Mouse (Mus musculus) limb, embryonic 11.5 days (tissue): ENCODE measurements around the gene Dab1. TPM values are rescaled to one million over a fixed set of nuclear protein-coding genes. Genes with fewer than 3 reads are reported as not detected.

ENCODE experiments used
- ATAC-seq: fragments of 200-750 bp; cut with Nextera tagmentation; 2 replicates; pipeline ENCODE4 v1.8.0; 2017; ENCODE audit warnings: low read depth; ENCODE audit not compliant: insufficient number of reproducible peaks, low FRiP score, low TSS enrichment
- DNase-seq: peaks from one replicate; pipeline ENCODE4 v3.0.0-alpha.2; 2015; ENCODE audit warnings: low spot score
- H3K27ac ChIP-seq: fragments of 300-500 bp; sonication (generic); replicated peaks from 2 replicates; pipeline ENCODE4 v1.5.1; 2014; ENCODE audit warnings: low read depth, mild to moderate bottlenecking, low read length
- H3K27me3 ChIP-seq: fragments of 300-500 bp; sonication (generic); 2 replicates; pipeline ENCODE4 v1.6.1; 2014; ENCODE audit warnings: mild to moderate bottlenecking, low read length, mixed read lengths; ENCODE audit not compliant: control insufficient read depth, insufficient read depth
- H3K36me3 ChIP-seq: fragments of 300-500 bp; sonication (generic); 2 replicates; pipeline ENCODE4 v1.6.1; 2014; ENCODE audit warnings: mild to moderate bottlenecking, low read length, moderate library complexity, mixed read lengths; ENCODE audit not compliant: control insufficient read depth, insufficient read depth
- H3K4me1 ChIP-seq: fragments of 300-500 bp; sonication (generic); 2 replicates; pipeline ENCODE4 v1.6.1; 2014; ENCODE audit warnings: low read length, mixed read lengths; ENCODE audit not compliant: control insufficient read depth, insufficient read depth
- H3K4me2 ChIP-seq: fragments of 300-500 bp; sonication (generic); 2 replicates; pipeline ENCODE4 v1.6.1; 2014; ENCODE audit warnings: low read depth, mild to moderate bottlenecking, moderate library complexity; ENCODE audit not compliant: severe bottlenecking
- H3K4me3 ChIP-seq: fragments of 300-500 bp; sonication (generic); 2 replicates; pipeline ENCODE4 v1.5.1; 2014; ENCODE audit warnings: low read depth, low read length
- H3K9ac ChIP-seq: fragments of 300-500 bp; sonication (generic); 2 replicates; pipeline ENCODE4 v1.6.1; 2014; ENCODE audit warnings: mild to moderate bottlenecking, low read length
- H3K9me3 ChIP-seq: fragments of 300-500 bp; sonication (generic); 2 replicates; pipeline ENCODE4 v1.6.1; 2016; ENCODE audit warnings: low read length; ENCODE audit not compliant: control insufficient read depth
- whole genome bisulfite sequencing: fragments of 180-500 bp; shearing (Covaris S2); extraction: QIAGEN DNeasy Blood & Tissue Kit; methylation state at CpG from one replicate; pipeline ENCODE4 v1.1.7; 2014; 5-methylcytosine and 5-hydroxymethylcytosine counted together
- polyA plus RNA-seq: library from polyadenylated mRNA; unstranded; fragments of >200 nt; fragmentation: Nextera tagmentation; extraction: Ambion mirVana; gene quantifications from 2 replicates; pipeline ENCODE4 v1.2.1, GENCODE M21; 2014

The Dab1 gene
- polyA plus RNA-seq, 1 experiment from 2014 or later, result 17.1 TPM

- Histone ChIP-seq H3K27me3 (no peaks in the 10 kb centered on the region), H3K4me1 (no peaks in the 10 kb centered on the region), H3K9ac (no peak overlapping the region), H3K4me2 (no peak overlapping the region), H3K27ac (no peak overlapping the region), H3K36me3 (no peaks in the 10 kb centered on the region), H3K9me3 (no peaks in the 10 kb centered on the region), H3K4me3 (no peak overlapping the region)
- 92% methylated on average over 2 of the region's 2 CpGs for WGBS
- ATAC-seq (no peak), DNase-seq (no peak)
These were observed 719.2 kb downstream of the Dab1 start for GRCm38 (mm10) chr4:104338382-104338781.

DNA sequence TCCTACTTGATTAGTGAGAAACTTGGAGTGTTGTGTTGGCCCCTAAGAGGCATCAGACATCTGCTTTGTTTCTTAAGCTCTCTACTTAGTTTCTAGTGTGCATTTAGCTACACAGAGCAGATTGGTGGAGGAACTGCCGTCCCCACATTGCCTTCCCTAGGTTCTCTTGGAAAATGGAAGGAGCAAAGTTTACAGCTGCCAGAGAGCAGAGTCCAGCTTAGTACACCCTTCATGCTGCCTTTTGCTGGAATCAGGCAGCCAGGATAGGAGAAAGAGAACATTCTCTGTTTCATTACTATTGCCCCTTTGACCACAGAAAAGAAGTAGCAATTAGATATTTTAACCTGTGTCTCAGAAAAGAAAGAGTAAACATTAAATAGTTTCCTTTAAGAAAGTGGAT is 742.2 kb downstream of the Dab1 start:
- ATAC-seq (no peak), DNase-seq (no peak)
- whole genome bisulfite sequencing, result 67% methylated on average over 1 of the region's 1 CpGs
- H3K4me1 ChIP-seq, result peaks cover 2% of the 10 kb centered on the region; the same call in 1 of the 2 replicates
- no peak overlapping the region for H3K27ac ChIP-seq
- no peaks in the 10 kb centered on the region for H3K9me3 ChIP-seq
- H3K36me3 ChIP-seq, result no peaks in the 10 kb centered on the region
- no peak overlapping the region for H3K4me3 ChIP-seq
- H3K4me2 ChIP-seq, result no peak overlapping the region
- H3K27me3 ChIP-seq, result peaks cover 14% of the 10 kb centered on the region
- no peak overlapping the region for H3K9ac ChIP-seq

GRCm38 (mm10) chr4:104366491-104366890 is 747.3 kb downstream of the Dab1 start:
- no peaks in the 10 kb centered on the region for H3K36me3 ChIP-seq
- DNase-seq, result peak; percentile 31
- H3K9me3 ChIP-seq, result no peaks in the 10 kb centered on the region
- no peak for ATAC-seq
- H3K4me1 ChIP-seq, result peaks cover 3% of the 10 kb centered on the region; the same call in 1 of the 2 replicates
- WGBS, result 1% methylated on average over 8 of the region's 8 CpGs
- peak overlapping the region; percentile 56 for H3K4me3 ChIP-seq
- H3K27ac ChIP-seq, result no peak overlapping the region
- H3K9ac ChIP-seq, result peak overlapping the region; percentile 60
- peak overlapping the region; percentile 96 for H3K4me2 ChIP-seq
- H3K27me3 ChIP-seq, result peaks cover 28% of the 10 kb centered on the region

- ATAC-seq (peak; percentile 71), DNase-seq (peak; percentile 75)
- H3K27me3 ChIP-seq, result peaks cover 28% of the 10 kb centered on the region
- no peaks in the 10 kb centered on the region for H3K9me3 ChIP-seq
- H3K4me3 ChIP-seq, result peak overlapping the region; percentile 56
- under 1% methylated on average over 67 of the region's 94 CpGs for WGBS
- H3K36me3 ChIP-seq, result no peaks in the 10 kb centered on the region
- H3K9ac ChIP-seq, result peak overlapping the region; percentile 60
- no peak overlapping the region for H3K27ac ChIP-seq
- peaks cover 3% of the 10 kb centered on the region; the same call in 1 of the 2 replicates for H3K4me1 ChIP-seq
- peak overlapping the region; percentile 96 for H3K4me2 ChIP-seq
These were observed 748.0 kb downstream of the Dab1 start for GRCm38 (mm10) chr4:104366894-104367740.

GRCm38 (mm10) chr4:104367741-104368411 is 748.7 kb downstream of the Dab1 start:
- Histone ChIP-seq H3K27ac (0 out of 2 replicates have a peak overlapping the region, but pooled peaks have one; percentile 8), H3K9ac (peak overlapping the region; percentile 60), H3K36me3 (no peaks in the 10 kb centered on the region), H3K4me3 (peak overlapping the region; percentile 56), H3K4me2 (peak overlapping the region; percentile 96), H3K27me3 (peaks cover 28% of the 10 kb centered on the region), H3K4me1 (peaks cover 3% of the 10 kb centered on the region; the same call in 1 of the 2 replicates), H3K9me3 (no peaks in the 10 kb centered on the region)
- DNase-seq (peak; percentile 63), ATAC-seq (0 out of 2 replicates have a peak, but pooled peaks have one; percentile 18)
- WGBS, result 1% methylated on average over 48 of the region's 48 CpGs

GRCm38 (mm10) chr4:104368561-104369021 is 749.4 kb downstream of the Dab1 start:
- Histone ChIP-seq H3K27ac (no peak overlapping the region), H3K27me3 (peaks cover 28% of the 10 kb centered on the region)

GRCm38 (mm10) chr4:104369091-104369490 is 749.9 kb downstream of the Dab1 start:
- Histone ChIP-seq H3K9me3 (no peaks in the 10 kb centered on the region), H3K4me2 (peak overlapping the region; percentile 96), H3K27me3 (peaks cover 28% of the 10 kb centered on the region), H3K4me3 (peak overlapping the region; percentile 56), H3K4me1 (peaks cover 3% of the 10 kb centered on the region; the same call in 1 of the 2 replicates), H3K27ac (no peak overlapping the region), H3K36me3 (no peaks in the 10 kb centered on the region), H3K9ac (no peak overlapping the region)
- no peak for ATAC-seq
- no peak for DNase-seq
- 8% methylated on average over 7 of the region's 7 CpGs for WGBS

More at GRCm38 (mm10) chr4:104368561-104369021, 749.4 kb downstream of the Dab1 start:
- ATAC-seq (peak; percentile 79), DNase-seq (peak; percentile 78)
- Histone ChIP-seq H3K4me1 (peaks cover 3% of the 10 kb centered on the region; the same call in 1 of the 2 replicates), H3K4me2 (peak overlapping the region; percentile 96), H3K9me3 (no peaks in the 10 kb centered on the region), H3K36me3 (no peaks in the 10 kb centered on the region), H3K4me3 (peak overlapping the region; percentile 56), H3K9ac (no peak overlapping the region)
- WGBS, result 0% methylated on average over 20 of the region's 20 CpGs

DNA sequence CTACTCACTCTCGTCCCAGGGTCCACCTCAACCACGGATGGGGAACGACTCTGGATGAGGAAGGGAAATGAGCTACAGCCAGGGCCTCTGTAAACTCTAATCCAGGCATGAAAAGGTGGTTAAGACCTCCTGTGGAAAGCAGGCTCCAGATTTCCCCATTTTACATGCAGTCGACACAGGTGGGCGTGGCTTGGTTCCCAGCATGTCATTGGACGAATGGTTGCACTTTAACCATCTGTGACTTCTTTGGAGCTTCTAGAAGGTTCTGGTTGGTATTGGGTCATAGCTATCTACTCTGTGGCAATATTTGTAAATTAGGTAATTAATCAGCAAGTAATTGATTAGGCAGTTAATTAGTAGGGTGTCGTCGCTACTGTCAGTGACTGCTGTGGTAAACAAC is 752.0 kb downstream of the Dab1 start:
- H3K4me3 ChIP-seq, result no peak overlapping the region
- ATAC-seq (no peak), DNase-seq (no peak)
- no peaks in the 10 kb centered on the region for H3K9me3 ChIP-seq
- no peak overlapping the region for H3K4me2 ChIP-seq
- WGBS, result 83% methylated on average over 8 of the region's 8 CpGs
- H3K4me1 ChIP-seq, result peaks cover 3% of the 10 kb centered on the region; the same call in 1 of the 2 replicates
- H3K9ac ChIP-seq, result no peak overlapping the region
- H3K27ac ChIP-seq, result no peak overlapping the region
- H3K36me3 ChIP-seq, result no peaks in the 10 kb centered on the region
- H3K27me3 ChIP-seq, result peaks cover 14% of the 10 kb centered on the region
